Mouse (Mus musculus) testis, postnatal 14 days (tissue): Measurements from ENCODE around the gene Paxip1.

Experiments used
- DNase-seq: peaks from one replicate; pipeline ENCODE4 v3.0.0; 2021; ENCODE audit warnings: low spot score

Gene Paxip1

GRCm38 (mm10) chr5:27791303-27792172 is at the start of gene Paxip1:
Gene Paxip1 (minus strand): TSS chr5:27791691.
- peak; percentile 95 for DNase-seq

GRCm38 (mm10) chr5:27838061-27838460 is 46.6 kb upstream of the Paxip1 start:
- no peak for DNase-seq

GRCm38 (mm10) chr5:27835096-27835495 is 43.6 kb upstream of the Paxip1 start:
- DNase-seq = no peak

DNA sequence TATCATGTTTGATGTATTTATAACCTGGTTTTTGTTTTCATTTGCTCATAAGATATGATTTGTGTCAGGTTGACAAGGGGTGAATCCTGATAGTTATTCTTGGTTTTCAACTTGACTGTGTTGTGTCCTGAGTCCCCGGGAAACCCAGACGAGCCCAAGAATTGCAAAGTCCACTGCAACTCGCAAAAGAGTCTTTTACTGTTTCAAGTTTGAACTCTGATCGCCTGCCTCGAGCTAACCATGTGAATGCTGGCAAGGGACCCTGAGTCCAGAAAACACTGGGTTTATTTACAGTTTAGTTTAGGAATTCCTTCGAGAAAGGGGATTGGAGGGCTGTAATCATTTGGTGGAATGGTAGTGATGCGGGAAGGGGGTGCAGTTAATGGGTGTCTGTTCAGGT is 36.5 kb upstream of the Paxip1 start:
- DNase-seq = no peak

DNA sequence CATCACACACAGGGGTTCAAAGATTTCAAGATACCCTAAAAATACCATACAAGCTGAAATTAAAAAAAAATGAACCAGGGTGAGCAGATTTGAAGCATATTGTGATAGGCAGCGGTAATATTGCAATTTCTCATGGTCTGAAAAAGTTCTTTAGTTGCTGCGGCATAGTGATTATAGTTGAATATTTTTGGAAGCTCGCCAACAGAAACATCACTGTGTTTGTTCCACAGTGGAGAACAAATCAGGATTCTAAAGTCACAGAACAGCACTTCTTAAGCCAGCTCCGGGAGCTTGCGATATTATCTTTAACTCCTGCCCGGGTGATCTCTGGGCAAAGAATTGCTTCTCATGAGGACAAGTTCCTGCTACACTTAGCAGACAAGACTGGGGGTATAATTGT is 29.7 kb upstream of the Paxip1 start:
- DNase-seq = no peak

- DNase-seq = no peak
Observed at GRCm38 (mm10) chr5:27818840-27819672, 27.6 kb upstream of the Paxip1 start.

DNA sequence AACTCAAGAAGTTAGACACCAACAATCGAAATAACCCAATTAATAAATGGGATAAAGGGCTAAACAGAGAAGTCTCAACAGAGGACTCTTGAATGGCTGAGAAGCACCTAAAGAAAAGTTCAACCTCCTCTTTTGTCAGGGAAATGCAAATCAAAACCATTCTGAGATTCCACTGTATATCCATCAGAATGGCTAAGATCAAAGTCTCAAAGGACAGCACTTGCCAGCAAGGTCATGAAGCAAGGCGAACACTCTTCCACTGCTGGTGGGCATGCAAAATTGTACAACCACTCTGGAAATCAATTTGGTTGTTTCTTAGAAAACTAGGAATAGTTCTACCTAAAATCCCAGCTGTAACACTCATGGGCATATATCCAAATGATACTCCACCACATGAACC is 22.8 kb upstream of the Paxip1 start:
- no peak for DNase-seq

GRCm38 (mm10) chr5:27793923-27794322 is 2.4 kb upstream of the Paxip1 start:
- peak; percentile 23 for DNase-seq

GRCm38 (mm10) chr5:27792531-27793205 is 1.2 kb upstream of the Paxip1 start:
- DNase-seq = no peak

GRCm38 (mm10) chr5:27792173-27792470 is 631 bp upstream of the Paxip1 start:
- no peak for DNase-seq

GRCm38 (mm10) chr5:27790910-27791288 is 592 bp downstream of the Paxip1 start:
- peak; percentile 89 for DNase-seq

DNA sequence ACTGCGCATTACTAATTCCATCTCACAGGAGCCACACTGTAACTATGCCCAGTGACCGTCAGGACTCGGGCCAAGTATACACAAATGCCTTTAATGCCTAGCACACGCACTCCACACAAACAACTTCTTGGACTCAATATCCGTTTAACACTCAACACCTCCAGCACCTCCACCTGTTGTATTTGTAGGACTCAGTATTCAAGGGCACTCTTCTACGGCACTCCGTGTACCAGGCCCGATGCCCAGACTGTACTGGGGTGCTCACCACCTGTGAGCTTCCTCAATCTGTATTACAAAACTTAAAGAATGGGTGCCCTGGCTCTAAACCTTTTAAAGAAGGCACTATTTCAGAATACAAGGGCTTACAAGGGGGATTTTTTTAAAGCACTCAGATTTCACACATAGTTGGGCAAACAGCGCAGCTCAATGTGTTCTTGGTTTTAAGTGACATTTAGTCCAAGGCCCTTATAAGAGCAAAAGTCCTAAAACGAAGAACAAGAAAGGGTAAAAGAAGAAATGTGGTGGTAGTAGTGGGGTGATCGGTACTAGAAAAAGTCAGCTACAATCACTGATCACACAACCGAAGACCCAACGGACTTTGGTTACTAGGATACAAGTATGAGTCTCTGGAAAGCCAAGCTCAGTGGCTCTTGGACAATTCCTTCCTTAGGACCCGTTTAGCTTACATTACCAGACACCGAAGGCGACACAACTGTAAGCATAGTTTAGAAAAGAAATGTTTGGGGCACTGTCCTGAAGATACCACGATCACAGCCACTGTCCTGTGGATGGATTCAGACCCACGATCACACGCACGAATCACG is 1.2 kb downstream of the Paxip1 start:
- DNase-seq = no peak

DNA sequence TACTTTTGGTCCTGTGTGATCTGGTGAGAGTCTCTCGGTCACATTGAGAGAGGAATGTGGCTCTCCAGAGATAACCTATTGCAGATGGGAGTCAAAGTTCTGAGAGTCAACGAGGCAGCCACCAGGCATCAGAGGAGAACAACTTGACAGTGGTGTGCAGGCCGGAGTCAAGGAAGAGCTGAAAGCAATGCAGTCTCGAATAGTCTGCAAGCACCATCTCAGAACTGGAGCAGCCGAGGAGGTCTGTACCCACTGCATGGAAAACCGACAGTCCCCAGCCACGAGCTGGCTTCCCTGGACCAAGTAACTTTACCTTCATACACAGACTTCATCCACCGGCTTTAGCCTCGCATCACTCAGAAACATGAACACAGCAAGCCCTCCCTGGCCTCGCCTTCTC is 1.9 kb downstream of the Paxip1 start:
- no peak for DNase-seq

GRCm38 (mm10) chr5:27783381-27783780 is 8.1 kb downstream of the Paxip1 start:
- DNase-seq = no peak

DNA sequence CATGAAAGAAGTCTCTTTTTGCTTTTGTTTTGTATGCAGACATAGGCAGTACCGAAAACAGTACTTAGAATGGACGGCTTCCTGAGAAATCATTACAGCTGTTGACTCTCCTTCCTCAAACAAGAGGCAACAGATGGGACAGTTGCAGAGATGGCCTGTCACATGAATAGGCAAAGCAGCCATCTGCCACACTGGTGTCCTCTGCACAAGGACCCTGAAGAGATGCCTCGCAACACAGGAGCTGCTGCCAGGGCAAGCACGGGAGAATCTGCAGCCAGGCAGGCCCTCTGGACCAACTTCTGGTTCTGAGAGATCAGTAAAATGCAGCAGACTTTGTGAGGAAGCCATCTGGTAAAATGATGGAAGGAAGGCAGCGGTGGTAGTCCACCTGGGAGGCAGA is 23.5 kb downstream of the Paxip1 start:
- DNase-seq = no peak

DNA sequence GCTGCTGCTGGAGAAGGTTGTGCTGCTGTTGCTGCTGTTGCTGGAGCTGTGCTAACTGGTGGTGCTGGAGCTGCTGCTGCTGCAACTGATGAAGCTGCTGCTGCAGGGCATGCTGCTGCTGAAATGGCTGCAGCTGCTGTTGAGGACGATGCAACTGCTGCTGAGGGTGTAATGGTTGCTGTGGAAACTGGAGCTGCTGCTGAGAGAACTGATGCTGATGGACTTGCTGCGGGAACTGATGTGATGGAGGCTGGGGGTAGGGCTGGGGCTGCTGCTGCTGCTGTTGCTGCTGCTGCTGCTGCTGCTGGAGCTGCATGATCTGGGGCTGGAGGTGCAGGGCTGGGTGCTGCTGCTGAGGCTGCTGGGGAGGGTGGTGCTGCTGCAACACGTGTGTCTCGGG is 25.7 kb downstream of the Paxip1 start:
- DNase-seq = no peak

DNA sequence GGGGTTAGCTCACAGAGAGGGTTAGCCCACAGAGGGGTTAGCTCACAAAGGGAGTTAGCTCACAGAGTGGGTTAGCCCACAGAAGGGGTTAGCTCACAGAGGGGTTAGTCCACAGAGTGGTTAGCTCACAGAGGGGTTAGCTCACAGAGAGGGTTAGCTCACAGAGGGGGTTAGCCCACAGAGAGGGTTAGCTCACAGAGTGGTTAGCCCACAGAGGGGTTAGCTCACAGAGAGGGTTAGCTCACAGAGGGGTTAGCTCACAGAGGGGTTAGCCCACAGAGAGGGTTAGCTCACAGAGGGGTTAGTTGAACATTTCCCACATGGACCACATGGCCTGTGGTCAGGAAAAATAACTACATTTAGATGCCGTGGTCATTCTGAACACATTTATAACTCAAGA is 46.5 kb downstream of the Paxip1 start:
- DNase-seq = no peak

GRCm38 (mm10) chr5:27739216-27739615 is 52.3 kb downstream of the Paxip1 start:
- DNase-seq = no peak

DNA sequence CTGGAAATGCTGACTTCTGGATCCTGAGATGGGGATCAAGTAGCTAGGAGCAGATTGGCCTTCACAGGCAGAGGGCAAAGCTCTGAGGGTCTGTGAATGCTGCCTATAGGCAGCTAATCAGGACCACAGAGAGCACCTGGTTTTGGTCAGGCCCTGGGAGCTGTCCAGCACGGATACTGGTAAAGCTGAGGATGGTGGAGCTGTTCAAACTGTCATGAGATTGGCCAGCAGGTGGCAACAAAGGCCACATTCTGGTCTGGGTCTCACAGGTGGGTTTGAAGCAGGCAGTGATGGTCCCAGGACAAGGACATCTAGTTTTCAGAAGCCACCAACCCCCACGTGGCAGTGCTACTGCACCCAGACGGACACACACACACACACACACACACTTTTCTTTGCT is 54.3 kb downstream of the Paxip1 start:
- peak; percentile 27 for DNase-seq

GRCm38 (mm10) chr5:27732288-27732868 is 59.1 kb downstream of the Paxip1 start:
- DNase-seq = no peak

DNA sequence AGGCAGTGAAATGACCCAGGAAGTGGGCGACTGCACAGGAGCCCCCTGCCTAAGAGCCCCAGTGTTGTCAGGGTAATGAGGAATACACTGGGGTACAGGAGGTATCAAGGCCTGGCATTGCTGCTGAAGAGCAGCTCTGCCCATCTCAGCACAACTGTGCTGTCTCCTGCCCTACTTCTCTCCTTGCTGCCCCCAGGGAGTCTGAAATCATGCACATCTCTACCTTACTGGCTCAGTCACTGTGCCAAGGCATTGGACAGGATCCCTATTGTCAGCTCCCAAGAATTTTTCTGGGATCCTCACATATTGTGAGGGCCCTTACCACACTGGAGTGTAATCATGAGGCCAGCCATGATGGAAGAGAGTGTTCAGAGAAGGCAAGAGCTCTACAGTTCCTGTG is 60.1 kb downstream of the Paxip1 start:
- DNase-seq = no peak

GRCm38 (mm10) chr5:27730666-27731065 is 60.8 kb downstream of the Paxip1 start:
- no peak for DNase-seq
